Mouse (Mus musculus) forebrain, postnatal 0 days (tissue): ENCODE results near the gene Fam228b. TPM values are rescaled to one million over a fixed set of nuclear protein-coding genes. Genes with fewer than 3 reads are reported as not detected.
"Not testable (repeated sequence)": the region's sequence is repeated elsewhere in the genome, so short reads cannot be mapped to it uniquely, and the experiment has no call there.

Experiments
- ATAC-seq: fragments of 200-750 bp; cut with Nextera tagmentation; 2 replicates; pipeline ENCODE4 v1.8.0; 2017; ENCODE audit warnings: mild to moderate bottlenecking, moderate library complexity
- DNase-seq: peaks from one replicate; pipeline ENCODE4 v3.0.0-alpha.2; 2015
- H3K27ac ChIP-seq: fragments of 300-500 bp; sonication (generic); 2 replicates; pipeline ENCODE4 v1.5.1; 2014; ENCODE audit warnings: low read depth, mild to moderate bottlenecking, antibody characterized with exemption, low read length, moderate library complexity, mixed read lengths
- H3K27me3 ChIP-seq: fragments of 300-500 bp; sonication (generic); 2 replicates; pipeline ENCODE4 v1.6.1; 2014; ENCODE audit warnings: mild to moderate bottlenecking, low read length, mixed read lengths; ENCODE audit not compliant: insufficient read depth
- H3K36me3 ChIP-seq: fragments of 300-500 bp; sonication (generic); 2 replicates; pipeline ENCODE4 v1.6.1; 2014; ENCODE audit warnings: mild to moderate bottlenecking, moderate library complexity; ENCODE audit not compliant: insufficient read depth
- H3K4me1 ChIP-seq: fragments of 300-500 bp; sonication (generic); 2 replicates; pipeline ENCODE4 v1.6.1; 2014; ENCODE audit warnings: antibody characterized with exemption; ENCODE audit not compliant: insufficient read depth
- H3K4me2 ChIP-seq: fragments of 300-500 bp; sonication (generic); 2 replicates; pipeline ENCODE4 v1.6.1; 2014; ENCODE audit warnings: low read depth, mild to moderate bottlenecking, moderate library complexity
- H3K4me3 ChIP-seq: fragments of 300-500 bp; sonication (generic); 2 replicates; pipeline ENCODE4 v1.5.1; 2014; ENCODE audit warnings: low read depth, low read length, mixed read lengths
- H3K9ac ChIP-seq: fragments of 300-500 bp; sonication (generic); 2 replicates; pipeline ENCODE4 v1.6.1; 2014; ENCODE audit warnings: mild to moderate bottlenecking
- H3K9me3 ChIP-seq: fragments of 300-500 bp; sonication (generic); 2 replicates; pipeline ENCODE4 v1.6.1; 2016; ENCODE audit warnings: low read length
- CTCF ChIP-seq: sonication (generic); IDR thresholded peaks from 2 replicates; pipeline ENCODE4 v1.5.1; 2016; ENCODE audit warnings: antibody characterized with exemption, control low read depth, low read depth
- WGBS: fragments of 180-500 bp; shearing (Covaris S2); extraction: QIAGEN DNeasy Blood & Tissue Kit; methylation state at CpG from one replicate; pipeline ENCODE4 v1.1.7; 2014; 5-methylcytosine and 5-hydroxymethylcytosine counted together
- polyA plus RNA-seq: library from polyadenylated mRNA; unstranded; fragments of >200 nt; fragmentation: Nextera tagmentation; extraction: Ambion mirVana; gene quantifications from 2 replicates; pipeline ENCODE4 v1.2.1, GENCODE M21; 2015
- total RNA-seq: library from RNA; depleted of rRNA; stranded (reverse); fragments of >200 nt; gene quantifications from 2 replicates; pipeline ENCODE4 v1.2.3, GENCODE M21; 2014; rRNA removed

The Fam228b gene
- total and polyA plus RNA-seq, 2 experiments from 2014 or later = 5.8 to 7.8 TPM

GRCm38 (mm10) chr12:4707488-4708017 is 61.5 kb downstream of the Fam228b start:
- no peaks in the 10 kb centered on the region for H3K4me1 ChIP-seq
- peaks cover 61% of the 10 kb centered on the region for H3K36me3 ChIP-seq
- 92% methylated on average over 14 of the region's 14 CpGs for WGBS

GRCm38 (mm10) chr12:4706901-4707300 is 62.2 kb downstream of the Fam228b start:
- Histone ChIP-seq H3K4me3 (no peak overlapping the region), H3K27ac (no peak overlapping the region), H3K9ac (no peak overlapping the region), H3K9me3 (no peaks in the 10 kb centered on the region), H3K36me3 (peaks cover 55% of the 10 kb centered on the region), H3K4me2 (no peak overlapping the region), H3K4me1 (no peaks in the 10 kb centered on the region), H3K27me3 (no peaks in the 10 kb centered on the region)
- DNase-seq = no peak
- no peak for ATAC-seq
- 90% methylated on average over 10 of the region's 10 CpGs for WGBS
- TF ChIP-seq CTCF = no peak

More at GRCm38 (mm10) chr12:4707488-4708017, 61.5 kb downstream of the Fam228b start:
- Histone ChIP-seq H3K4me3 (no peak overlapping the region), H3K27ac (no peak overlapping the region), H3K9ac (no peak overlapping the region), H3K27me3 (no peaks in the 10 kb centered on the region), H3K9me3 (no peaks in the 10 kb centered on the region), H3K4me2 (no peak overlapping the region)
- DNase-seq (no peak), ATAC-seq (no peak)
- TF ChIP-seq CTCF = no peak

GRCm38 (mm10) chr12:4706175-4706574 is 62.9 kb downstream of the Fam228b start:
- peaks cover 54% of the 10 kb centered on the region for H3K36me3 ChIP-seq
- H3K4me3 ChIP-seq = no peak overlapping the region
- no peak overlapping the region for H3K27ac ChIP-seq
- DNase-seq (no peak), ATAC-seq (no peak)
- no peaks in the 10 kb centered on the region for H3K27me3 ChIP-seq
- no peaks in the 10 kb centered on the region for H3K4me1 ChIP-seq
- WGBS = 89% methylated on average over 5 of the region's 5 CpGs
- H3K4me2 ChIP-seq = no peak overlapping the region
- no peak overlapping the region for H3K9ac ChIP-seq
- TF ChIP-seq CTCF = no peak
- H3K9me3 ChIP-seq = no peaks in the 10 kb centered on the region

DNA sequence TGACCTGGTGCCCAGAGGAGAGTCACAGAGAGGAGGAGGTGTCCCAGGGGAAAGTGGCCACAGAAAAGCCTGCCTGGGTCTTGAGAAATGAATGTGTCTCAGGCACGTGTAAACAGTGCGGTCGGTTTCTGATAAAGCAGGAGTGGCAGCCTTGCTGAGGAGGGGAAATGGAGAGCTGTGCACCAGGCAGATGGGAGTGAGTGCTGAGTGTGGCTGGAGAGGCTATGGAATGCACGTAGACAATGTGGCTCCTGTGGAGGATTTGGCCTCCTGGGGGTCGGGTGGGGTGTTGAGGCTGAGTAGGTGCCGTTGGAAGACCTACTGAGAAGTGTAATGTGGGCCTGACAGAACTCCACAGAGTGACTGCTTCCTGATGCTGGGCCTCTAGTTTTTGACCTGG is 63.4 kb downstream of the Fam228b start:
- H3K27me3 ChIP-seq, H3K4me3 ChIP-seq, H3K4me2 ChIP-seq, H3K9me3 ChIP-seq, ATAC-seq, DNase-seq, H3K27ac ChIP-seq, H3K4me1 ChIP-seq, H3K9ac ChIP-seq: not testable (repeated sequence)
- H3K36me3 ChIP-seq = peaks cover 58% of the 10 kb centered on the region
- 73% methylated on average over 6 of the region's 6 CpGs for WGBS

DNA sequence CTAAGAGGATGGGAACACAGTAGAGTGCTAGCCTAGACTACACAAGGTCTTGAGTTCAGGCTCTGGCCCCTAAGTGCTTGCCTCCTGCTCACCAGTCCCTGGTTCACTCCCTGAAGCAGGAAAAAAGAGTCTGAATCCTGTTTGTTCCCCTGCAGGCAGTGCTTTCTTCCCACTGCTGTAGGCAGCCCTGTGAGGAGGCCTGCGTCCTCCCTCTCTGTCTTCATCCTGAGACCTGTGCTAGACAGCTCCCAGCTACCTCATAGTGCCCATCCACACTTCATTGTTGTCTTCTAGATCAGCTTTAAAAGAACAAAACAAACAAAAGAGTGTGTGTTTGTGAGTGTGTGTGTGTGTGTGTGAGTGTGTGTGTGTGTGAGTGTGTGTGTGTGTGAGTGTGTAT is 74.5 kb downstream of the Fam228b start:
- Histone ChIP-seq H3K27me3 (no peaks in the 10 kb centered on the region), H3K36me3 (peaks cover 18% of the 10 kb centered on the region), H3K9ac (no peak overlapping the region), H3K4me2 (no peak overlapping the region), H3K4me3 (no peak overlapping the region), H3K27ac (no peak overlapping the region), H3K9me3 (no peaks in the 10 kb centered on the region), H3K4me1 (no peaks in the 10 kb centered on the region)
- no peak for DNase-seq
- no peak for TF ChIP-seq CTCF
- ATAC-seq = no peak
- 83% methylated on average over 1 of the region's 1 CpGs for WGBS

DNA sequence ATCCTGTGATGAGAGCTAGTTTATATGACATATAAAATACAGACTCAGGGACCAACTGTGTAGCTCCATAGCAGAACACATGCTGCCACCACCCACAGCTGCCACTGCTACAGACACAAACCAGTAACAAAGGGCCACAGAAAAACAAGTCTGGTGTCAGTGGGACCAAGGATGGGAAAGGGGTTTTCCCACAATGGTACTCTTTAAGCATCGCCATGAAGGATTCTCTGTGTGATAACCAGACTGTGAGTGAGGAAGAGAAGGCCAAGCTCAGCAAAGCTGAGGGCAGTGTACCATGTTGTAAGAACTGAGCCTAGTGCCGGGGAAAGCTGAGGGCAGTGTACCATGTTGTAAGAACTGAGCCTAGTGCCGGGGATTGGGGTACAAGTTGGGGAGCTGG is 77.9 kb downstream of the Fam228b start:
- no peak for DNase-seq
- no peak for ATAC-seq
- H3K27ac ChIP-seq = no peak overlapping the region
- no peak overlapping the region for H3K4me2 ChIP-seq
- H3K4me3 ChIP-seq = no peak overlapping the region
- H3K9me3 ChIP-seq = no peaks in the 10 kb centered on the region
- no peak overlapping the region for H3K9ac ChIP-seq
- WGBS = 90% methylated on average over 3 of the region's 3 CpGs
- H3K36me3 ChIP-seq = no peaks in the 10 kb centered on the region
- no peak for TF ChIP-seq CTCF
- H3K27me3 ChIP-seq = no peaks in the 10 kb centered on the region
- H3K4me1 ChIP-seq = no peaks in the 10 kb centered on the region

Other genes starting within 250 kb of the Fam228b start
- 24.5 and 28.1 TPM in 2 replicates for gene Itsn2, start 176.6 kb downstream of the Fam228b start, total RNA-seq
- 12.3 and 20.9 TPM in 2 replicates for gene Itsn2, start 176.6 kb downstream of the Fam228b start, polyA plus RNA-seq
- gene Gm3625, start 176.3 kb downstream of the Fam228b start, total RNA-seq = not detected in 2 replicates
- gene Gm3625, start 176.3 kb downstream of the Fam228b start, polyA plus RNA-seq = not detected in 2 replicates
- gene Fam228a, start 30.8 kb downstream of the Fam228b start, total RNA-seq = 1.2 and 1.5 TPM in 2 replicates
- 0.09 and 0.30 TPM in 2 replicates for gene Fam228a, start 30.8 kb downstream of the Fam228b start, polyA plus RNA-seq
- gene Pfn4, start 245 bp downstream of the Fam228b start, total RNA-seq = 9.2 TPM in 2 replicates
- 15.3 and 21.3 TPM in 2 replicates for gene Pfn4, start 245 bp downstream of the Fam228b start, polyA plus RNA-seq
- gene Sf3b6, start 48.3 kb upstream of the Fam228b start, total RNA-seq = 117 and 156 TPM in 2 replicates
- gene Sf3b6, start 48.3 kb upstream of the Fam228b start, polyA plus RNA-seq = 326 and 451 TPM in 2 replicates
- gene Fkbp1b, start 72.3 kb upstream of the Fam228b start, total RNA-seq = 51.7 and 122 TPM in 2 replicates
- 65.5 and 67.9 TPM in 2 replicates for gene Fkbp1b, start 72.3 kb upstream of the Fam228b start, polyA plus RNA-seq
- 8.9 and 9.9 TPM in 2 replicates for gene Wdcp, start 74.0 kb upstream of the Fam228b start, total RNA-seq
- gene Wdcp, start 74.0 kb upstream of the Fam228b start, polyA plus RNA-seq = 10.2 and 11.4 TPM in 2 replicates
- 1.1 and 3.4 TPM in 2 replicates for gene Mfsd2b, start 105.1 kb upstream of the Fam228b start, total RNA-seq
- 0.49 and 1.3 TPM in 2 replicates for gene Mfsd2b, start 105.1 kb upstream of the Fam228b start, polyA plus RNA-seq
- gene Ubxn2a, start 138.4 kb upstream of the Fam228b start, total RNA-seq = 28.5 and 29.0 TPM in 2 replicates
- 21.4 and 34.9 TPM in 2 replicates for gene Ubxn2a, start 138.4 kb upstream of the Fam228b start, polyA plus RNA-seq
- gene Atad2b, start 148.1 kb upstream of the Fam228b start, total RNA-seq = 23.7 and 31.1 TPM in 2 replicates
- 5.0 and 6.6 TPM in 2 replicates for gene Atad2b, start 148.1 kb upstream of the Fam228b start, polyA plus RNA-seq